ENCODE assay signal across 20 mouse cellular contexts in genomic region chr5:49259356-49259755, GRCm38 (mm10).
DNase-seq lines count a peak whose midpoint lies in the region; ATAC-seq lines count a peak whose summit lies in the region.
"Had no signal": no experiment of that assay in that cellular context is flagged by ENCODE, and none has a peak within 500 bp of the region (broad histone marks: within the 10 kb centered on the region; RNA-seq: fewer than 3 reads in every experiment).

No protein-coding gene starts in this region.

- no peak overlapping the region for H3K9ac ChIP-seq in heart, embryonic 12.5 days
- no peak overlapping the region for H3K9ac ChIP-seq in kidney, embryonic 14.5 days (ENCODE audit: low read depth, low read length)
- H3K9ac ChIP-seq: embryonic facial prominence, embryonic 13.5 days; forebrain, embryonic 15.5 days; hindbrain, embryonic 14.5 days; limb, embryonic 15.5 days; liver, embryonic 15.5 days; neural tube, embryonic 13.5 days had no signal

- DNase-seq in cerebellum, postnatal 10 days = peak; percentile 15 to 18
- DNase-seq in cerebellum, adult 11-12 months = no peak
- DNase-seq in heart, postnatal 14 days = peak; percentile 1 to 17
- DNase-seq in kidney, postnatal 4 days = peak; percentile 14 to 37
- DNase-seq in right cerebral cortex, postnatal 14 days = peak; percentile 18
- DNase-seq in right cerebral cortex, postnatal 25 days = no peak
- DNase-seq: adrenal gland, postnatal 25 days; gastrocnemius, postnatal 14 days; midbrain, embryonic 14.5 days had no signal

- H3K27ac ChIP-seq in heart, embryonic 12.5 days (ENCODE audit: poor library complexity, severe bottlenecking) = no peak overlapping the region
- H3K27ac ChIP-seq in kidney, embryonic 14.5 days (ENCODE audit: low read depth, low read length) = no peak overlapping the region
- H3K27ac ChIP-seq: embryonic facial prominence, embryonic 13.5 days; forebrain, embryonic 15.5 days; hindbrain, embryonic 14.5 days; limb, embryonic 15.5 days; liver, embryonic 15.5 days; neural tube, embryonic 13.5 days; stomach, postnatal 0 days had no signal

- H3K4me1 ChIP-seq in heart, embryonic 12.5 days (replicated peaks) = no peaks in the 10 kb centered on the region; the same call in 1 of the 2 replicates
- no peaks in the 10 kb centered on the region for H3K4me1 ChIP-seq in kidney, embryonic 14.5 days (ENCODE audit: control insufficient read depth, insufficient read depth, low read length)
- H3K4me1 ChIP-seq: embryonic facial prominence, embryonic 13.5 days; forebrain, embryonic 15.5 days; limb, embryonic 15.5 days; liver, embryonic 15.5 days; megakaryocyte, embryonic 14.5 days; neural tube, embryonic 13.5 days had no signal

- H3K27me3 ChIP-seq in heart, embryonic 12.5 days (replicated peaks) = no peaks in the 10 kb centered on the region
- no peaks in the 10 kb centered on the region for H3K27me3 ChIP-seq in kidney, embryonic 14.5 days (ENCODE audit: control insufficient read depth, insufficient read depth, low read length)
- H3K27me3 ChIP-seq: embryonic facial prominence, embryonic 13.5 days; forebrain, embryonic 15.5 days; limb, embryonic 15.5 days; liver, embryonic 15.5 days; megakaryocyte, embryonic 14.5 days; neural tube, embryonic 13.5 days had no signal

- H3K36me3 ChIP-seq in heart, embryonic 12.5 days = no peaks in the 10 kb centered on the region
- H3K36me3 ChIP-seq in kidney, embryonic 14.5 days (ENCODE audit: control insufficient read depth, insufficient read depth, low read length) = no peaks in the 10 kb centered on the region
- H3K36me3 ChIP-seq: embryonic facial prominence, embryonic 13.5 days; forebrain, embryonic 15.5 days; G1E; limb, embryonic 15.5 days; liver, embryonic 15.5 days; neural tube, embryonic 13.5 days had no signal

- H3K9me3 ChIP-seq in heart, embryonic 12.5 days (replicated peaks) = no peaks in the 10 kb centered on the region
- no peaks in the 10 kb centered on the region for H3K9me3 ChIP-seq in kidney, embryonic 14.5 days (ENCODE audit: control insufficient read depth, low read length)
- H3K9me3 ChIP-seq: embryonic facial prominence, embryonic 13.5 days; forebrain, embryonic 15.5 days; G1E; limb, embryonic 15.5 days; liver, embryonic 15.5 days; megakaryocyte, embryonic 14.5 days; neural tube, embryonic 13.5 days had no signal

- no peak overlapping the region for H3K4me3 ChIP-seq in heart, embryonic 12.5 days
- no peak overlapping the region for H3K4me3 ChIP-seq in kidney, embryonic 14.5 days (ENCODE audit: low read length)
- H3K4me3 ChIP-seq: embryonic facial prominence, embryonic 13.5 days; forebrain, embryonic 15.5 days; limb, embryonic 15.5 days; liver, embryonic 15.5 days; megakaryocyte, embryonic 14.5 days; neural tube, embryonic 13.5 days had no signal

- WGBS in heart, embryonic 12.5 days = 81% methylated on average over 4 of the region's 4 CpGs
- WGBS in kidney, embryonic 14.5 days = 86% methylated on average over 4 of the region's 4 CpGs

- no peak overlapping the region for H3K4me2 ChIP-seq in heart, embryonic 12.5 days
- no peak overlapping the region for H3K4me2 ChIP-seq in kidney, embryonic 14.5 days (replicated peaks; ENCODE audit: low read depth, low read length)
- H3K4me2 ChIP-seq: embryonic facial prominence, embryonic 13.5 days; forebrain, embryonic 15.5 days; hindbrain, embryonic 14.5 days; limb, embryonic 15.5 days; liver, embryonic 15.5 days; neural tube, embryonic 13.5 days had no signal

- no peak for ATAC-seq in heart, embryonic 12.5 days (ENCODE audit: insufficient number of reproducible peaks, low FRiP score)
- no peak for ATAC-seq in kidney, embryonic 14.5 days (ENCODE audit: low FRiP score, low TSS enrichment)
- ATAC-seq: forebrain, embryonic 15.5 days had no signal

- intact Hi-C loops in heart, postnatal 14 days (cut with DNase I) = no loop called here

Comparison
In these comparisons a context has a peak if more than half of its experiments do, and no peak if none do; other contexts are left out.
1. DNase-seq: peak in cerebellum, postnatal 10 days (2 of 2), heart, postnatal 14 days (2 of 2), kidney, postnatal 4 days (2 of 2) and right cerebral cortex, postnatal 14 days (single experiment); none in cerebellum, adult 11-12 months (single experiment) and right cerebral cortex, postnatal 25 days (single experiment).